Mouse (Mus musculus) C2C12 (cell line): ENCODE measurements around the gene Hist1h4f.

Experiments
- CEBPB ChIP-seq: IDR thresholded peaks from one replicate; pipeline ENCODE4 v1.6.1; 2011; ENCODE audit warnings: low read depth, mild to moderate bottlenecking, control low read depth, moderate library complexity
- CTCF ChIP-seq: IDR thresholded peaks from one replicate; pipeline ENCODE4 v1.5.1; 2011; ENCODE audit not compliant: control insufficient read depth, insufficient read depth, insufficient read length
- MAX ChIP-seq: IDR thresholded peaks from one replicate; pipeline ENCODE4 v1.6.1; 2011; ENCODE audit warnings: mild to moderate bottlenecking, control low read depth
- MYOD1 ChIP-seq: IDR thresholded peaks from one replicate; pipeline ENCODE4 v1.6.1; 2011; ENCODE audit warnings: low read depth; ENCODE audit not compliant: control insufficient read depth, insufficient read length
- USF1 ChIP-seq: IDR thresholded peaks from one replicate; pipeline ENCODE4 v1.6.1; 2011; ENCODE audit warnings: low read depth, mild to moderate bottlenecking, control low read depth, moderate library complexity

DNA sequence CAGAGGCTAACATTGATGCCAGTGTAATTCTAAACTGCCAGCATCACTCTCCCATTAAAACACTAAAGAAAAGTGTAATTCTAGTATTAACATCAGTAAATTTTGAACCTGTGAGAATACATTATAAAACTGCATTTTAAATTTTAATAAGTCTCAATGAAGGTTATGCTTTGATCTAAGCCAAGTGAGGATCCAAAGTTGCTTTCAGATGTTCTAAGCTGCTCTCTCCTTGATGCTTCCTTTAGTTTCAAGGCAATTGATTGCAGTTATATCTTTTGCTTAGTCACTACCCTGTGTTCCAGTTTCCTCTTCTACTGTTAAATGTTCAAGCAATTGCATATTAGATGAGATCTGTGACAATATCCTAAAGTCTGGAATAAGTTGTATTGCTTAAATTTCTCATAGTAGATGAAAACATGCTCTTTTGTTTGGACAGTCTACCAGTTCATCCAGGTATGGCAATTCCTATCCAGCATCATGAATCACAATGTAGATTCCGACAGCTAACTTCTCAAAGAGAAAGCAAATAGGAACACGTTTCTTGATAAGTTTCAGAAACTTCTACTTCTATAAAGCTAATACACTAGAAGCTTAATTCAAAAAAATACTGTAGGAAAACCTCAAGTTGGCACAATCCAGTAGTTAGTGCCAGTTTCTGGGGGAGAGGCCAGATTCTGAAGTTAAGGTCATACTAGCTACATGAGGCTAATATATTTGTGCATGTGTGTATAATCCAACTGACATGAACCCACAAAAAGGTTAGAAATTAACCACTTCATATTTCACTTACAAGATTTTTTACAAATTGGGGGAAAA lies 21.0 kb upstream of the Hist1h4f start:
- TF ChIP-seq CEBPB (no peak), MAX (no peak), CTCF (no peak), USF1 (no peak), MYOD1 (no peak)
